Mouse (Mus musculus) embryonic fibroblast, embryonic 13.5 days (primary cell): Measurements from ENCODE around the gene Psapl1.

Experiments
- CTCF ChIP-seq: IDR thresholded peaks from 2 replicates; pipeline ENCODE4 v1.5.1; 2011; ENCODE audit warnings: mild to moderate bottlenecking, control low read depth, low read length, moderate library complexity, borderline replicate concordance; ENCODE audit not compliant: insufficient read depth
- POLR2A ChIP-seq: IDR thresholded peaks from 2 replicates; pipeline ENCODE4 v1.6.1; 2011; ENCODE audit warnings: low read depth, mild to moderate bottlenecking, control low read depth, low read length, moderate library complexity

GRCm38 (mm10) chr5:36220626-36221025 lies 16.8 kb downstream of the Psapl1 start:
- TF ChIP-seq CTCF (no peak), POLR2A (no peak)
